Mouse (Mus musculus): ENCODE data around the gene Pls3.

GRCm38 (mm10) chrX:75895716-75896115 is 20.7 kb upstream of the Pls3 start:
- TF ChIP-seq POLR2A (IDR thresholded peaks at IDR 0.05; ENCODE audit: insufficient read length, low read depth) (no peak), MAX (IDR thresholded peaks at IDR 0.05; ENCODE audit: low read depth) (no peak), TCF12 (IDR thresholded peaks at IDR 0.05; ENCODE audit: insufficient read depth, poor library complexity, severe bottlenecking) (no peak), CEBPB (IDR thresholded peaks at IDR 0.05; ENCODE audit: insufficient read depth, poor library complexity, severe bottlenecking) (no peak), SRF (IDR thresholded peaks at IDR 0.05; ENCODE audit: control insufficient read depth, insufficient read length, low read depth) (no peak), USF1 (IDR thresholded peaks at IDR 0.05; ENCODE audit: low read depth) (no peak), E2F4 (IDR thresholded peaks at IDR 0.05; ENCODE audit: insufficient read depth) (no peak), POLR2AphosphoS2 (IDR thresholded peaks at IDR 0.05; ENCODE audit: insufficient read length, low read depth) (no peak)
